Mouse (Mus musculus) hindbrain, embryonic 14.5 days (tissue): Measurements from ENCODE around the gene Itga10. TPM values are rescaled to one million over a fixed set of nuclear protein-coding genes. Genes with fewer than 3 reads are reported as not detected.

Experiments
- ATAC-seq: fragments of 200-750 bp; cut with Nextera tagmentation; 2 replicates; pipeline ENCODE4 v1.8.0; 2017; ENCODE audit warnings: moderate number of reproducible peaks, mild to moderate bottlenecking, moderate TSS enrichment, moderate library complexity; ENCODE audit not compliant: low FRiP score
- DNase-seq: peaks from one replicate; pipeline ENCODE4 v3.0.0-alpha.2; 2015; ENCODE audit warnings: low spot score
- H3K27ac ChIP-seq: fragments of 300-500 bp; sonication (generic); 2 replicates; pipeline ENCODE4 v1.5.1; 2014; ENCODE audit warnings: mild to moderate bottlenecking, moderate library complexity
- H3K27me3 ChIP-seq: fragments of 300-500 bp; sonication (generic); 2 replicates; pipeline ENCODE4 v1.6.1; 2014; ENCODE audit warnings: mild to moderate bottlenecking, low read length, mixed read lengths; ENCODE audit not compliant: control insufficient read depth, insufficient read depth
- H3K36me3 ChIP-seq: fragments of 300-500 bp; sonication (generic); replicated peaks from 2 replicates; pipeline ENCODE4 v1.6.1; 2014; ENCODE audit not compliant: control insufficient read depth, insufficient read depth
- H3K4me1 ChIP-seq: fragments of 300-500 bp; sonication (generic); replicated peaks from 2 replicates; pipeline ENCODE4 v1.6.1; 2014; ENCODE audit warnings: antibody characterized with exemption, low read length, mixed read lengths; ENCODE audit not compliant: control insufficient read depth, insufficient read depth
- H3K4me2 ChIP-seq: fragments of 300-500 bp; sonication (generic); replicated peaks from 2 replicates; pipeline ENCODE4 v1.6.1; 2014; ENCODE audit warnings: mild to moderate bottlenecking, moderate library complexity
- H3K4me3 ChIP-seq: fragments of 300-500 bp; sonication (generic); replicated peaks from 2 replicates; pipeline ENCODE4 v1.5.1; 2014; ENCODE audit warnings: mild to moderate bottlenecking, low read length
- H3K9ac ChIP-seq: fragments of 300-500 bp; sonication (generic); 2 replicates; pipeline ENCODE4 v1.6.1; 2014
- H3K9me3 ChIP-seq: fragments of 300-500 bp; sonication (generic); 2 replicates; pipeline ENCODE4 v1.6.1; 2016; ENCODE audit warnings: low read length; ENCODE audit not compliant: control insufficient read depth
- WGBS: fragments of 180-500 bp; shearing (Covaris S2); extraction: QIAGEN DNeasy Blood & Tissue Kit; methylation state at CpG from one replicate; pipeline ENCODE4 v1.1.7; 2014; 5-methylcytosine and 5-hydroxymethylcytosine counted together
- polyA plus RNA-seq: library from polyadenylated mRNA; unstranded; fragments of >200 nt; fragmentation: Nextera tagmentation; extraction: Ambion mirVana; gene quantifications from 2 replicates; pipeline ENCODE4 v1.2.1, GENCODE M21; 2014

Gene Itga10
- polyA plus RNA-seq, 1 experiment from 2014 or later, result 0.99 TPM

DNA sequence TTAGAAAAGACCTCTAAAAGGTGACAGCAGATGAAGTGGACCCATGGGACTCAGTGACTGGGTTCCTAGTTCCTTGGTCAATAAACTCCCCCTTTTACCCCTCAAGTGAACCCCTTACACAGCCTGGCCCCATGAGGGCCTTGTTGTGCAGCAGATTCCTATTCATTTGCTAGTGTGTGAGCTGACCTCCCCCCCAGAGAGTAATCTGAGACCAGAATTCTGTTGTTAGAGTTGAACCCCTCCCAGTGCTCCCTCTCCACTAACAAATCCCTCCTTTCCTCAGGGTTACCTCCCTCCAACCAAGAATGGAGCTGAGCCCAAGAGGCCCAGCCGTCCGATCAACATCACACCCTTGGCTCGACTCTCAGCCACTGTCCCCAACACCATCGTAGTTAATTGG lies 55.6 kb downstream of the Itga10 start:
- Histone ChIP-seq H3K36me3 (peaks cover 47% of the 10 kb centered on the region), H3K9me3 (no peaks in the 10 kb centered on the region), H3K27me3 (no peaks in the 10 kb centered on the region), H3K9ac (no peak overlapping the region), H3K4me1 (peaks cover 10% of the 10 kb centered on the region), H3K27ac (no peak overlapping the region), H3K4me3 (no peak overlapping the region), H3K4me2 (no peak overlapping the region)
- no peak for DNase-seq
- ATAC-seq, result no peak
- WGBS, result 82% methylated on average over 4 of the region's 4 CpGs

DNA sequence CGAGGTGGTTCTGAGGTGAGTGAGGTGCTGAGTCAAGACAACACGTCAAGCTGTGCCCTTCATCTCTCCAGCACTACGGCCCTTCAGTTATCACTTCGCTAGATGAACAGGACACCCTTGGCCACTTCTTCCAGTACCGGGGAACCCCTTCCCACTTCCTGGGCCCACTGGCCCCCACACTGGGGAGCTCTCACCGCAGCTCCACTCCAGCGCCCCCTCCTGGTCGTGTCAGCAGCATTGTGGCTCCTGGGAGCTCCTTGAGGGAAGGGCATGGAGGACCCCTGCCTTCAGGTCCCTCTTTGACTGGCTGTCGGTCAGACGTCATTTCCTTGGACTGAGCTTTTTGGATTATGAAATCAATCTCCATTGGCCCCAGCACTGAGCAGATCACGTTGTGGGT lies 59.4 kb downstream of the Itga10 start:
- WGBS, result 69% methylated on average over 11 of the region's 11 CpGs
- DNase-seq, result no peak
- no peak overlapping the region for H3K9ac ChIP-seq
- H3K27ac ChIP-seq, result no peak overlapping the region
- H3K4me3 ChIP-seq, result no peak overlapping the region
- no peaks in the 10 kb centered on the region for H3K27me3 ChIP-seq
- H3K4me1 ChIP-seq, result no peaks in the 10 kb centered on the region; the same call in 1 of the 2 replicates
- ATAC-seq, result no peak
- no peak overlapping the region for H3K4me2 ChIP-seq
- H3K9me3 ChIP-seq, result no peaks in the 10 kb centered on the region
- peaks cover 47% of the 10 kb centered on the region for H3K36me3 ChIP-seq

DNA sequence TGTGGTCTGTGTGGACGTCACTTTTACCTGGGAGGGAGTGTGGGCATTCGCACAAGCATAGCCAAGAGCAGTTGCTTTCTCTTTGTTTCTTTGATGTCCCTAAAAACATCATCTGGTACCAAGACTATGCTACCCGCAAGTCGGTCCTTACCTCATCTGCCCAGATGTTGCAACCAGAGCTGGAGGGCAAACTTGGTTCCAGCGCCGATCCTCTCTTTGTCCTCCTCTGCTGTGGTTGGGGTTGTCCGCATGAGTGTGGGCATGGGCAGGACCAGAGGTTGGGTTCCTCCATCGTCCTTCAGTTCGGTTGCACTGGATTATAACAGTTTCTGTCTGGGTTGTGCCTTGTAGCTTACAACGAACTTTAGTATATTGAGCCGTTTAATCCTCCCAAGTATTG lies 60.8 kb downstream of the Itga10 start:
- 93% methylated on average over 11 of the region's 11 CpGs for WGBS
- Histone ChIP-seq H3K36me3 (peaks cover 47% of the 10 kb centered on the region), H3K27me3 (no peaks in the 10 kb centered on the region), H3K9ac (no peak overlapping the region), H3K4me2 (no peak overlapping the region), H3K4me1 (no peaks in the 10 kb centered on the region; the same call in 1 of the 2 replicates), H3K4me3 (no peak overlapping the region), H3K27ac (no peak overlapping the region), H3K9me3 (no peaks in the 10 kb centered on the region)
- ATAC-seq (no peak), DNase-seq (no peak)

DNA sequence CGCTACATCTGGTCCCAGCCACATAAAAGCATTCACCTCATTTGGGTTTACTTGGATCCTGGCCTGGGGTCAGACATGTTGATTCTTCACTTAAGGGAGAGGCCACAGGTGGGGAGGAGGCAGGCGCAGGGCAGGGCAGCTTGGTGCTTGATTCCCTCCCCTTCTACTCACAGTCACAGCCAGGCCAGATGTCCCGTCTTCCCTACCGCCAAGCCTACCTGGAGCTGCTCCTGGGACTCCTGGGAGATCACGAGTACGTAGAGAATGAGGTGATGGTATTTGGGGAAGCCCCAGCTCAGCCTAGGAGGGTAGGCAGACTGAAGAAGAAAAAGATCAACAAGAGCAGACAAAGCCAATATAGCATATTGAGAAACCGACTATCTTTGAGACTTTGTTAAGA lies 61.6 kb downstream of the Itga10 start:
- Histone ChIP-seq H3K4me2 (no peak overlapping the region), H3K27ac (no peak overlapping the region), H3K27me3 (no peaks in the 10 kb centered on the region), H3K9ac (no peak overlapping the region), H3K4me1 (no peaks in the 10 kb centered on the region; the same call in 1 of the 2 replicates), H3K36me3 (peaks cover 47% of the 10 kb centered on the region), H3K4me3 (no peak overlapping the region), H3K9me3 (no peaks in the 10 kb centered on the region)
- ATAC-seq, result no peak
- WGBS, result 78% methylated on average over 7 of the region's 7 CpGs
- no peak for DNase-seq

DNA sequence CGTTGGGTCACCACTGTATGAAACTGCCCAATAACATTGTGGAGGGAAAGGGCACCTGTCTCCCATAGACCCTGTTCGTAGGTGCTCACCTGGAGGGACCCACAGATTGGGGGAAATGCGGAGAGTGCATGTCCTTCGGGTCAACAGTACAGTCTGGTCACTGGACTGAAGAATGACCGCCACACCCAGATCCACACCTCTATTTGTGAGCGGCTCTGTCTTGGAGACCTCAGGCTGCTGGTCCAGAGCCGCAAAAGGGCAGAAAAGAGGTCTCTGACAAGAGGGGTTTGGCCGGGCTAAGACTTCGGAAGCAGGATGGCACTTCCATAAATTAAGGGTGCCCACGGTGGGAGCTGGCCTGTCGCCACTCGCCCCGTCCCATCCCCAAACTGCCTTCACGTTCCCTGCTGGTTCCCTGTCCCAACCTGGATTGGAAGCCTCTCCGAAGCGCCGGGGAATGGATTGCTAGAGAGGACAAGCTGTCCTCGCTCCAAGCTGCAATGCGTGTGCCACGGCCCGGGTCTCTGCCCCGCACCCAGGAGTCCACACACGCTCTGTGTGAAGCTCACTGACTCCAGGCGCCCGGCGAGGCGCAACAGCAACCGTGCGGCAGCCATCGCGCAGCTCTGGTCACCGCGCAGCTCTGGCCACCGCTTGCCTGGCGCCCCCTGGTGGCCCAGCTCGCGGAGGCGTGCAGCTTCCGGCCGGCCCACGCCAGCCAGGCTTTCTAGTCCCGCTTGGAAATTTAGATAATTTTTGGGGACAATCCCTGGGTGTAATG lies 62.7 kb downstream of the Itga10 start, which contains the start of gene Nudt17:
Gene Nudt17, minus strand, starts transcription at position 660 of the 781 bp plus-strand sequence.
- 6% methylated on average over 42 of the region's 42 CpGs for WGBS
- no peaks in the 10 kb centered on the region for H3K9me3 ChIP-seq
- H3K9ac ChIP-seq, result peak within 1 kb of the TSS; percentile 84
- no peak within 1 kb of the TSS for H3K27ac ChIP-seq
- H3K4me3 ChIP-seq, result peak within 1 kb of the TSS; percentile 49
- ATAC-seq, result peak; percentile 87
- peak; percentile 85 for DNase-seq
- peaks cover 48% of the 10 kb centered on the region for H3K36me3 ChIP-seq
- no peaks in the 10 kb centered on the region; the same call in 1 of the 2 replicates for H3K4me1 ChIP-seq
- no peaks in the 10 kb centered on the region for H3K27me3 ChIP-seq
- peak within 1 kb of the TSS; percentile 98 for H3K4me2 ChIP-seq

DNA sequence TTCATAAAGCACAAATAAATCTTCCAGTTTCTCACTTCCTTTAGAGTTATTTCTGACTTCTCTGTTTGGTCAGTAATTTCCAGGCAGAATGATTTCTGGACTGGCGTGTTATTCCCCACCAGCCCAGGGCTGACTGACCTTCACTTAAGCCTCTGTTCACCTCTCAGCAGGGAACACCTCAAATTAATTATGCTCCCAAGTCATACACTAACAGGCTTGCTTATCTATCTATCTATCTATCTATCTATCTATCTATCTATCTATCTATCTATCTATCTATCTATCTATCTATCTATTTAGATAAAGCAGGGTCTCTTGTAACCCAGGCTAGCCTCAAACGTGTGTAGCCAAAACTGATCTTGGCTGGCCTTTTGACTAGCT lies 63.3 kb downstream of the Itga10 start:
- no peak overlapping the region for H3K9ac ChIP-seq
- no peak overlapping the region for H3K4me3 ChIP-seq

More for the DNA sequence above, 63.3 kb downstream of the Itga10 start:
- WGBS, result 42% methylated on average over 2 of the region's 2 CpGs
- no peak for DNase-seq
- Histone ChIP-seq H3K27me3 (no peaks in the 10 kb centered on the region), H3K27ac (no peak overlapping the region), H3K9me3 (no peaks in the 10 kb centered on the region), H3K4me2 (peak overlapping the region; percentile 98), H3K36me3 (peaks cover 48% of the 10 kb centered on the region), H3K4me1 (no peaks in the 10 kb centered on the region; the same call in 1 of the 2 replicates)
- no peak; the same call in 1 of the 2 replicates for ATAC-seq

Other genes starting within 250 kb of the Itga10 start
- not detected in 2 replicates for gene BC107364, start 193.3 kb upstream of the Itga10 start, polyA plus RNA-seq
- 1.9 and 2.1 TPM in 2 replicates for gene Hfe2, start 120.4 kb upstream of the Itga10 start, polyA plus RNA-seq
- gene Txnip, start 87.6 kb upstream of the Itga10 start, polyA plus RNA-seq, result 53.2 and 71.4 TPM in 2 replicates
- 0.39 TPM in 1 of 2 replicates, not detected in the other for gene Gm16253, start 68.6 kb upstream of the Itga10 start, polyA plus RNA-seq
- 11.0 and 18.5 TPM in 2 replicates for gene Polr3gl, start 51.4 kb upstream of the Itga10 start, polyA plus RNA-seq
- gene Ankrd34a, start 48.9 kb upstream of the Itga10 start, polyA plus RNA-seq, result 17.5 and 22.3 TPM in 2 replicates
- 6.1 and 6.4 TPM in 2 replicates for gene Lix1l, start 44.4 kb upstream of the Itga10 start, polyA plus RNA-seq
- gene Rbm8a, start 15.7 kb upstream of the Itga10 start, polyA plus RNA-seq, result 101 and 104 TPM in 2 replicates
- 57.0 and 58.2 TPM in 2 replicates for gene Pex11b, start 10.2 kb upstream of the Itga10 start, polyA plus RNA-seq
- gene Gm42957, start 10.1 kb upstream of the Itga10 start, polyA plus RNA-seq, result 0.07 TPM in 1 of 2 replicates, not detected in the other
- 1.7 and 1.8 TPM in 2 replicates for gene Ankrd35, start 24.5 kb downstream of the Itga10 start, polyA plus RNA-seq
- 27.5 and 29.3 TPM in 2 replicates for gene Pias3, start 50.8 kb downstream of the Itga10 start, polyA plus RNA-seq
- 16.5 and 17.3 TPM in 2 replicates for gene Nudt17, start 63.0 kb downstream of the Itga10 start, polyA plus RNA-seq
- gene Polr3c, start 82.0 kb downstream of the Itga10 start, polyA plus RNA-seq, result 28.1 and 28.3 TPM in 2 replicates
- gene Rnf115, start 82.1 kb downstream of the Itga10 start, polyA plus RNA-seq, result 79.4 and 89.2 TPM in 2 replicates
- gene Pdzk1, start 183.7 kb downstream of the Itga10 start, polyA plus RNA-seq, result 0.09 and 0.16 TPM in 2 replicates
- 0.27 and 0.35 TPM in 2 replicates for gene Cd160, start 183.8 kb downstream of the Itga10 start, polyA plus RNA-seq